Mouse (Mus musculus) heart, embryonic 14.5 days (tissue): Measurements from ENCODE around the gene Vopp1. TPM values are rescaled to one million over a fixed set of nuclear protein-coding genes. Genes with fewer than 3 reads are reported as not detected.

ENCODE experiments used
- ATAC-seq: fragments of 200-750 bp; cut with Nextera tagmentation; 2 replicates; pipeline ENCODE4 v1.8.0; 2017; ENCODE audit warnings: low read depth, moderate TSS enrichment; ENCODE audit not compliant: insufficient number of reproducible peaks, insufficient read depth, low FRiP score
- H3K27ac ChIP-seq, 2 experiments: fragments of 200-500 bp in 1 of 2; fragments of 300-500 bp in 1 of 2; sonication (generic) in 1 of 2; replicated peaks in 1 of 2; 2 replicates each; pipeline ENCODE4 v1.5.1; 2012 to 2014; ENCODE audit warnings: low read depth in 2 of 2, low read length in 2 of 2, control low read depth in 1 of 2, mild to moderate bottlenecking in 1 of 2, mixed read lengths in 1 of 2; ENCODE audit not compliant: control insufficient read depth in 1 of 2, insufficient read depth in 1 of 2
- H3K27me3 ChIP-seq: fragments of 300-500 bp; sonication (generic); 2 replicates; pipeline ENCODE4 v1.6.1; 2014; ENCODE audit warnings: mild to moderate bottlenecking, low read length, control low read depth; ENCODE audit not compliant: control insufficient read depth, insufficient read depth
- H3K36me3 ChIP-seq: fragments of 300-500 bp; sonication (generic); 2 replicates; pipeline ENCODE4 v1.6.1; 2014; ENCODE audit warnings: mild to moderate bottlenecking, control low read depth, low read length, mixed read lengths; ENCODE audit not compliant: control insufficient read depth, insufficient read depth
- H3K4me1 ChIP-seq, 2 experiments: fragments of 200-500 bp in 1 of 2; fragments of 300-500 bp in 1 of 2; sonication (generic) in 1 of 2; 2 replicates each; pipeline ENCODE4 v1.6.1; 2012 to 2014; ENCODE audit warnings: low read length in 2 of 2, control low read depth in 1 of 2, mixed read lengths in 1 of 2; ENCODE audit not compliant: control insufficient read depth in 2 of 2, insufficient read depth in 2 of 2
- H3K4me2 ChIP-seq: fragments of 300-500 bp; sonication (generic); 2 replicates; pipeline ENCODE4 v1.6.1; 2014; ENCODE audit warnings: mild to moderate bottlenecking, low read length
- H3K4me3 ChIP-seq, 2 experiments: fragments of 200-500 bp in 1 of 2; fragments of 300-500 bp in 1 of 2; sonication (generic) in 1 of 2; 2 replicates each; pipeline ENCODE4 v1.5.1; 2012 to 2014; ENCODE audit warnings: low read length in 2 of 2, mild to moderate bottlenecking in 2 of 2, control low read depth in 1 of 2, low read depth in 1 of 2, moderate library complexity in 1 of 2; ENCODE audit not compliant: control insufficient read depth in 1 of 2, insufficient read depth in 1 of 2
- H3K9ac ChIP-seq: fragments of 300-500 bp; sonication (generic); 2 replicates; pipeline ENCODE4 v1.6.1; 2014; ENCODE audit warnings: mild to moderate bottlenecking, low read length
- H3K9me3 ChIP-seq: fragments of 300-500 bp; sonication (generic); 2 replicates; pipeline ENCODE4 v1.6.1; 2016; ENCODE audit warnings: low read length, control low read depth; ENCODE audit not compliant: control insufficient read depth
- WGBS: fragments of 180-500 bp; shearing (Covaris S2); extraction: QIAGEN DNeasy Blood & Tissue Kit; methylation state at CpG from one replicate; pipeline ENCODE4 v1.1.7; 2014; 5-methylcytosine and 5-hydroxymethylcytosine counted together
- polyA plus RNA-seq: library from polyadenylated mRNA; unstranded; fragments of >200 nt; fragmentation: Nextera tagmentation; extraction: Ambion mirVana; gene quantifications from 2 replicates; pipeline ENCODE4 v1.2.1, GENCODE M21; 2014

Gene Vopp1
- polyA plus RNA-seq, 1 experiment from 2014 or later, result 14.3 TPM

DNA sequence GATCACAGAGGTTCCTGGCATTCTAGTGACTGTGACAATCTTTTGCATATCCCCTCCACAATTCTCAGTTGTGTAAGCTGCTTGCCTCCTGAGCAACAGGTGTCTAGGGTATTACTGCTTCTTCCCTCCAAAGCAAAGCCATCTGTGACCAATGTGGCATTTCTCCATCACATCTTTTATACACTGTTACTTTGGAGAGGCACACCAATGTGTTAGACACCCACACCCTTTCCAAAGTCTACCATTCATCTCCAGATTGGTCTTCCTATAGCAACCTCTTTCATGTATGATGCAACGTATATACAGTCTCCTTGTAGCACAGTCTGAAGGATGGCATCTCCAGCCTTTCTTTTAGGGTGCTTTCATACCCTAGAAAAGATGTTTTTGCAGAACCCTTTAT lies 42.3 kb downstream of the Vopp1 start:
- Histone ChIP-seq H3K4me3 (no peak overlapping the region), H3K9me3 (no peaks in the 10 kb centered on the region), H3K4me1 (no peaks in the 10 kb centered on the region), H3K4me2 (no peak overlapping the region), H3K36me3 (0 out of 2 replicates have a peak, but pooled peaks cover 10% of the 10 kb centered on the region), H3K27me3 (no peaks in the 10 kb centered on the region), H3K9ac (no peak overlapping the region), H3K27ac (no peak overlapping the region)
- WGBS, result 92% methylated on average over 1 of the region's 1 CpGs
- ATAC-seq, result no peak

DNA sequence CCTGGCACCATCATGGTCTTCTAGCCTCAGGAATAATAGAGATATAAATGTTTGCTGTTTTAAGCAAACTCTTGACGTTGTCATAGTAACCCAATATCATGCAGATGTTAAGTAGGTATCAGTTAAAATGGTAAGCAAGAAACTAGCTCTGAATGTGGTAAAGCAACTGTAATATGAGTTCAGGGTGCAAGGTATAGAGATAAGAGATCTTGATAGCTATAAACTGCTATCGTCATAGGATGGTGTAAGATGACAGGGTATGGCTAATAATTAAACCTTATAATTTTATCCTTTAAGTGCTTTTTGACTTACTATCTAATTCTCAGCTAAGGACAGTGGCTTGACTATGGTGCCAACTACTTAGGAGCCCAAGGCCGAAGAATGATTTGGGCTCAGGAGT lies 44.6 kb downstream of the Vopp1 start:
- Histone ChIP-seq H3K27me3 (no peaks in the 10 kb centered on the region), H3K4me3 (no peak overlapping the region), H3K4me1 (no peaks in the 10 kb centered on the region), H3K9ac (no peak overlapping the region), H3K27ac (no peak overlapping the region), H3K36me3 (0 out of 2 replicates have a peak, but pooled peaks cover 6% of the 10 kb centered on the region), H3K4me2 (no peak overlapping the region), H3K9me3 (no peaks in the 10 kb centered on the region)
- ATAC-seq, result no peak
- WGBS, result 92% methylated on average over 3 of the region's 3 CpGs

DNA sequence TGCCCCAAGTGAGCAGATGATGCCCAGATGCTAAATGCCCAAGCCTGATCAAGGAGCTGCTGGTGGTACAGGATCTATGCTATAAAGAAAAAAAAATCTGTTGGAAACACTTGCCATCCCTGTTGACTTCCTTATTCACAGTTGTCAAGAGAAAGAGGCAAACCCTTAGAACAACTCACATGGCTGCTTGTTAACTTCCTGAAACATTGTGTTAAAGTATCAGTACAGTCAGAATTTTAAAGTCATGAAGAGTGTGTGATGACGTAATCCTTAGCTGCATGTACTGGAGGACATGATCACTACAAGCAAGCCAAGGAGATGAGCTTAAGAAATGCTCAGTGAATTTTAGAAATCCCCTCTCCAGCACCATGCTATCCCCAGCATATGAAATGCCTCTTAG lies 51.2 kb downstream of the Vopp1 start:
- Histone ChIP-seq H3K9me3 (no peaks in the 10 kb centered on the region), H3K4me1 (no peaks in the 10 kb centered on the region), H3K4me2 (no peak overlapping the region), H3K36me3 (peaks cover 18% of the 10 kb centered on the region), H3K27me3 (no peaks in the 10 kb centered on the region), H3K27ac (no peak overlapping the region), H3K4me3 (no peak overlapping the region), H3K9ac (no peak overlapping the region)
- no peak for ATAC-seq
- 86% methylated on average over 1 of the region's 1 CpGs for WGBS

DNA sequence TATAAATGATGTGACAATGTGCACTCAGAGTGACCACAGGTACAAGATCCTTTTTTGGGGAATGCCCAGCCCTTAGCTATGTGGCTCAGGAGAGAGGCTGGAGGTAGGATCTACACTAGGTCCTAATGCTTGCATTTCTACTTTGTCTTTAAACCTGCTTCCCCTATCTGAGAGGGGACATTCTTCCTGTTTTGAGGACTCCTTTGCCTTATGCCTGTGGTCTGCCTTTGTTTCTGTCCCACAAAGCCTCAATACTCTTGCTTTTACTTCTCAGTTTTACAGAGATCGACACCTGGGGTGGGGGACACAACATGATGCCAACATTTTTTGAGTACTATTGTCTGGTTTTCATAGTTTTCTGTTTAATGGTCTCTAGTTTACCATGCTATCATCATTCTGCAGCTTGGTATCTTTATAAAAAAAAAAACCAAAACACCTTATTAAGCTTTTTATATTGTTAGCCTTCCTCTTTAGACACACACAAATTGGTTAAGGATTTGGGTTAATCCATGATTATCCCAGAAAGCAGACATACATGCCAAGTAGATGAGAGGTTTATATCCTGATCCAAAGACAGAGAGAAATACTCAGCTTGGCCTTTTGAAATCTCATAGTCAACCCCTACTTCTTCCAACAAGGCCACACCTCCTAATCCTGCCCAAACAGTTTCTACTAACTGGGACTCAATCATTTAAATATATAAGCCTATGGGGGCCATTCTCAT lies 54.3 kb downstream of the Vopp1 start:
- H3K4me1 ChIP-seq, result peaks cover 0 to 10% of the 10 kb centered on the region in 2 experiments; a peak in 2 of 4 replicates
- no peak overlapping the region for H3K27ac ChIP-seq
- ATAC-seq, result no peak
- H3K9me3 ChIP-seq, result no peaks in the 10 kb centered on the region
- 88% methylated on average over 1 of the region's 1 CpGs for WGBS
- H3K4me2 ChIP-seq, result no peak overlapping the region
- no peaks in the 10 kb centered on the region for H3K27me3 ChIP-seq
- H3K4me3 ChIP-seq, result no peak overlapping the region
- peaks cover 23% of the 10 kb centered on the region for H3K36me3 ChIP-seq
- no peak overlapping the region for H3K9ac ChIP-seq

DNA sequence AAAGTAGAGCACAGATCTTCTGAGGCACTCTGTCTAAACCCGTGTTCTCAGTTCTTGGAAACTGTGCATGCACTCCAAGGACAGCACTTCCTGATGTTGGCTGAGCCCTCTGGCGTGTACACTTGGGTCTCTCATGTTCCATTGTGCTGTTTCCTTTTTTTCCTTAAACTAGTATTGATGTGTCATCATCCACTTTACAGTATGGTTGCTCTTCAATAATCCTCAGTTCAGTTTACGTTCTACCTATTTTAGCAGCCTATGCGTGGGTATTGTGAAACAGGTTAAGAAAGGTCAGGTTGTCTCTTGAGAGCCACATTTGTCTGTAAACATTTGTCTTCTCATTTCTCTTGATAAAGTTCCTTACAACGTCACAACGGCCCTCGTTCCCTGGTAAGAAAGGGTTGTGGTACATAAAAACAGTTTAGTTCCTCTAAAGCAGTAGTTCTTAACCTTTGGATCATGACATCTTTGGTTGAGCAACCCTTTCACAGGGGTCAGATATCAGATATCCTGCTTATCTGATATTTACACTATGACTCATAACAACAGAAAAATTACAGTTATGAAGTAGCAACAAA lies 55.9 kb downstream of the Vopp1 start:
- no peak overlapping the region for H3K27ac ChIP-seq
- H3K9me3 ChIP-seq, result no peaks in the 10 kb centered on the region
- peaks cover 0 to 15% of the 10 kb centered on the region in 2 experiments; a peak in 2 of 4 replicates for H3K4me1 ChIP-seq
- H3K4me3 ChIP-seq, result no peak overlapping the region
- ATAC-seq, result no peak
- WGBS, result 84% methylated on average over 7 of the region's 7 CpGs
- H3K9ac ChIP-seq, result no peak overlapping the region
- no peak overlapping the region for H3K4me2 ChIP-seq
- no peaks in the 10 kb centered on the region for H3K27me3 ChIP-seq
- H3K36me3 ChIP-seq, result peaks cover 16% of the 10 kb centered on the region

DNA sequence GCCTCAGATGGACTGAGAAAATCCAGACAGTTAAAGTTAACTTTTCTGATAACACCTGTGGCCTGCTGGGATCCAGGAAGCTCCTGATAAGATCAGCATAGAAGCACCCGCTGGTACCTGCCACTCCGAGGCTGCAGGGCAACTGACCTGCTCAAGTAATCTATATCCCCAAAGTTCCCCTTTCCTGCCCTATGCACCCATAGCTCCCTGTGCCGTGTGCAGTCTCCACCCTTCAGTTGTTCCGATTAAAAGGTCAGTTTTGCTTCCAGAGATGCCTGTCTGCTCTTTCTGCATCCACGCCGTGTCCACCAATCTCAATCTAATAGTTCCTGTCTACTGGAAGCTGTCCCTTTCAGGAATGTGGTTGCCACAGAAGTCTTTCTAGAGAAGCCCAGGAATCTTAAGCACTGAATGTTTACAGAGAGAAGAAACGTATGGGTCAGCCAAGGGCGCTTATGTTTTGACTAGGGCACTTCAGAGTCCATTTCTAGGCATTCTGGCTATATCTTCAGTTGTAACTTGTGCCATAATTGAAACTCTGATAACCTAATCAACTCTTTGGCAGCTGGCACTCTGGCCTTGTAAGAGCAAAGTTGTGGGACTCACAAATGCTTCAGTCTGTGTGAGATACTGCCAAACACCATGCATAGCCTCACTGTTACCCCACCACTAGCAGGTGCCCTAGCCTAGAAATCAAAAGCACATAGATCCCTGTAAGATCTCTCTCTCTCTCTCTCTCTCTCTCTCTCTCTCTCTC lies 57.7 kb downstream of the Vopp1 start:
- WGBS, result 41% methylated on average over 8 of the region's 8 CpGs
- no peak overlapping the region for H3K4me2 ChIP-seq
- peaks cover 11% of the 10 kb centered on the region; the same call in 1 of the 2 replicates for H3K36me3 ChIP-seq
- H3K4me1 ChIP-seq, result peaks cover 0 to 15% of the 10 kb centered on the region in 2 experiments; a peak in 2 of 4 replicates
- no peak for ATAC-seq
- no peak overlapping the region for H3K4me3 ChIP-seq
- H3K9ac ChIP-seq, result no peak overlapping the region
- H3K9me3 ChIP-seq, result no peaks in the 10 kb centered on the region
- H3K27ac ChIP-seq, result no peak overlapping the region
- no peaks in the 10 kb centered on the region for H3K27me3 ChIP-seq

DNA sequence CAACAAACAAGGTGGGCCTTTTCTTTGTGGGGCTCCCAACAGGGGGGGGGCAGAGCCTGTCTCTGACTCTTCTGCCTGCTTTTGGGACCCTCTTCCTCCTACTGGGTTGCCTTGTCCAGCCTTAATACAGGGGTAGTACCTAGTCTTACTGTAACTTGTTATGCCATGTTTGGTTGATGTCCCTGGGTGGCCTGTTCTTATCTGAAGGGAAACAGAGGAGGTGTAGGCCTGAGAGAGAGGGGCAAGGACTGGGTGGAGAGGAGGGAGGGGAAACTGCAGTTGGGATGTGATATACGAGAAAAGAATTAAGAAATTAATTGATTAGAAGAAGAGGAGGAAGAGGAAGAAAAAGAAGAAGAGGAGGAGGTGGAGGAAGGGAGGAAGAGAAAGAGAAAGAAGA lies 58.7 kb downstream of the Vopp1 start:
- Histone ChIP-seq H3K27me3 (no peaks in the 10 kb centered on the region), H3K9me3 (no peaks in the 10 kb centered on the region), H3K4me3 (no peak overlapping the region), H3K36me3 (peaks cover 12% of the 10 kb centered on the region), H3K27ac (no peak overlapping the region), H3K9ac (no peak overlapping the region), H3K4me2 (no peak overlapping the region), H3K4me1 (peaks cover 0 to 15% of the 10 kb centered on the region in 2 experiments; a peak in 2 of 4 replicates)
- ATAC-seq, result no peak
- WGBS, result 64% methylated on average over 1 of the region's 1 CpGs
